Mouse (Mus musculus) brain, adult 2 months (tissue): ENCODE results near the gene Fam222a.

Source experiments
- DNase-seq: peaks from one replicate; pipeline ENCODE4 v3.0.0; 2011; ENCODE audit warnings: low read depth, low spot score

The Fam222a gene

GRCm38 (mm10) chr5:114611256-114611655 lies 43.4 kb downstream of the Fam222a start:
- no peak for DNase-seq

- no peak for DNase-seq
Observed at GRCm38 (mm10) chr5:114611968-114612608, 44.3 kb downstream of the Fam222a start.

- DNase-seq: no peak
Observed at GRCm38 (mm10) chr5:114614863-114615262, 47.0 kb downstream of the Fam222a start.

- no peak for DNase-seq
Observed at GRCm38 (mm10) chr5:114616336-114617061, 48.7 kb downstream of the Fam222a start.

- peak; percentile 39 for DNase-seq
Observed at GRCm38 (mm10) chr5:114617809-114618208, 50.0 kb downstream of the Fam222a start.

- DNase-seq: peak; percentile 84
Observed at GRCm38 (mm10) chr5:114618851-114619250, 51.0 kb downstream of the Fam222a start.

GRCm38 (mm10) chr5:114620305-114620704 lies 52.5 kb downstream of the Fam222a start:
- no peak for DNase-seq

- peak; percentile 63 for DNase-seq
Observed at GRCm38 (mm10) chr5:114625590-114625989, 57.8 kb downstream of the Fam222a start.

- no peak for DNase-seq
Observed at GRCm38 (mm10) chr5:114631336-114631735, 63.5 kb downstream of the Fam222a start.

GRCm38 (mm10) chr5:114636091-114636490 lies 68.3 kb downstream of the Fam222a start:
- no peak for DNase-seq

GRCm38 (mm10) chr5:114638769-114639644 lies 71.2 kb downstream of the Fam222a start:
- DNase-seq: peak; percentile 88

GRCm38 (mm10) chr5:114639645-114639957 lies 71.8 kb downstream of the Fam222a start:
- DNase-seq: no peak

- no peak for DNase-seq
Observed at GRCm38 (mm10) chr5:114640809-114641208, 73.0 kb downstream of the Fam222a start.

- DNase-seq: no peak
Observed at GRCm38 (mm10) chr5:114644918-114645317, 77.1 kb downstream of the Fam222a start.

- DNase-seq: no peak
Observed at GRCm38 (mm10) chr5:114645916-114646315, 78.1 kb downstream of the Fam222a start.

- DNase-seq: peak; percentile 24
Observed at GRCm38 (mm10) chr5:114647211-114647974, 79.6 kb downstream of the Fam222a start.

GRCm38 (mm10) chr5:114648728-114649311 lies 81.0 kb downstream of the Fam222a start:
- DNase-seq: no peak

- DNase-seq: no peak
Observed at GRCm38 (mm10) chr5:114651002-114651401, 83.2 kb downstream of the Fam222a start.

GRCm38 (mm10) chr5:114651449-114651848 lies 83.6 kb downstream of the Fam222a start:
- no peak for DNase-seq

GRCm38 (mm10) chr5:114653656-114654437 lies 86.0 kb downstream of the Fam222a start:
- no peak for DNase-seq
